Mouse (Mus musculus): Measurements from ENCODE around the gene Gdpgp1. TPM values are rescaled to one million over a fixed set of nuclear protein-coding genes. Genes with fewer than 3 reads are reported as not detected.

Gene Gdpgp1
- polyA plus RNA-seq, 1 experiment from 2014 or later = 4.2 TPM

GRCm38 (mm10) chr7:80214459-80214858 is 18.2 kb upstream of the Gdpgp1 start:
- 82% methylated on average over 8 of the region's 8 CpGs for WGBS

DNA sequence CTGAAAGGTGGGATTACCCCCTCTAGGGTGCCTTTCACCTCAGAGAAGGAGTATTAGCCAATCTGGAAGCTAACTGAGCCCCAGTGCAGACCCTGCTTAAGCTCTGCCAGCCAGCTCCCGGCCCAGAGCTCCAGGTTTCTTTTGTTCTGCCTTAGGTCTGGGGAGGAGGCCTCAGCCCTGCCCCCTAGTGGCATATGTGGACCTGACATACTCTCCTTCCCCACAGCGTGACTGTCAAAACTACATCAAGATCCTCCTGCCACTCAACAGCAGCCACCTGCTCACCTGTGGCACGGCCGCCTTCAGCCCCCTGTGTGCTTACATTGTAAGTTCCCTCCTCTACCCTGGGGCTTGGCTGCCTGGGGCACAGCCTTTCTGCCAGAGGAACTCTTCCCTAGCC is 17.3 kb upstream of the Gdpgp1 start:
- Histone ChIP-seq H3K4me1 (ENCODE audit: control insufficient read depth, insufficient read depth, low read length) (peaks cover 15% of the 10 kb centered on the region), H3K36me3 (ENCODE audit: control insufficient read depth, insufficient read depth) (peaks cover 28% of the 10 kb centered on the region), H3K27me3 (ENCODE audit: control insufficient read depth, insufficient read depth, low read length) (no peaks in the 10 kb centered on the region), H3K9me3 (replicated peaks; ENCODE audit: control insufficient read depth, low read length) (no peaks in the 10 kb centered on the region), H3K4me2 (ENCODE audit: low read depth, low read length) (no peak overlapping the region), H3K27ac (ENCODE audit: low read length) (no peak overlapping the region), H3K9ac (ENCODE audit: low read length) (peak overlapping the region; percentile 44), H3K4me3 (ENCODE audit: low read length) (no peak overlapping the region)
- 24% methylated on average over 4 of the region's 4 CpGs for WGBS
- ATAC-seq (replicated peaks; ENCODE audit: extremely low read depth, insufficient read depth, low FRiP score) = peak; percentile 79

More at GRCm38 (mm10) chr7:80214459-80214858, 18.2 kb upstream of the Gdpgp1 start:
- no peaks in the 10 kb centered on the region for H3K9me3 ChIP-seq (replicated peaks; ENCODE audit: control insufficient read depth, low read length)
- H3K27ac ChIP-seq (ENCODE audit: low read length) = no peak overlapping the region
- peaks cover 21% of the 10 kb centered on the region for H3K4me1 ChIP-seq (ENCODE audit: control insufficient read depth, insufficient read depth, low read length)
- no peak overlapping the region for H3K4me3 ChIP-seq (ENCODE audit: low read length)
- peaks cover 21% of the 10 kb centered on the region for H3K36me3 ChIP-seq (ENCODE audit: control insufficient read depth, insufficient read depth)
- H3K9ac ChIP-seq (ENCODE audit: low read length) = no peak overlapping the region
- no peaks in the 10 kb centered on the region for H3K27me3 ChIP-seq (ENCODE audit: control insufficient read depth, insufficient read depth, low read length)
- no peak for ATAC-seq (replicated peaks; ENCODE audit: extremely low read depth, insufficient read depth, low FRiP score)
- no peak overlapping the region for H3K4me2 ChIP-seq (ENCODE audit: low read depth, low read length)

DNA sequence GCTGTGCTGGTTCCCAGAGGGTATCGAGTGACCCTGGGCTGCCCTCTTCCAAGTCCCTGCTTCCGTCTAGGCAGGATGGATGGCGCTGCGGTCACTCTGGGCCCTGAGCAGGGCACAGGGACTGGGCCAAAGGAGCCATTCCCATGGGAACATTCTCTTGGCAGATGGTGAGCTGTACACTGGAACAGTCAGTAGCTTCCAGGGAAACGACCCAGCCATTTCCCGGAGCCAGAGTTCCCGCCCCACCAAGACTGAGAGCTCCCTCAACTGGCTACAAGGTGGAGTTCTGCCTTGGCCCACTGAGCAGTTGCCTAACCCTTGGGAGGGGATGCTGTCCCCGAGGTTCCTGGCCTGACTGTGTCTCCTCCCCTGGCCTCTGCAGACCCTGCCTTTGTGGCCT is 16.1 kb upstream of the Gdpgp1 start:
- H3K27me3 ChIP-seq (ENCODE audit: control insufficient read depth, insufficient read depth, low read length) = no peaks in the 10 kb centered on the region
- no peaks in the 10 kb centered on the region for H3K9me3 ChIP-seq (replicated peaks; ENCODE audit: control insufficient read depth, low read length)
- H3K9ac ChIP-seq (ENCODE audit: low read length) = no peak overlapping the region
- peaks cover 34% of the 10 kb centered on the region for H3K36me3 ChIP-seq (ENCODE audit: control insufficient read depth, insufficient read depth)
- no peak overlapping the region for H3K4me2 ChIP-seq (ENCODE audit: low read depth, low read length)
- ATAC-seq (replicated peaks; ENCODE audit: extremely low read depth, insufficient read depth, low FRiP score) = no peak
- H3K4me1 ChIP-seq (ENCODE audit: control insufficient read depth, insufficient read depth, low read length) = peaks cover 10% of the 10 kb centered on the region
- no peak overlapping the region for H3K4me3 ChIP-seq (ENCODE audit: low read length)
- WGBS = 74% methylated on average over 8 of the region's 8 CpGs
- H3K27ac ChIP-seq (ENCODE audit: low read length) = no peak overlapping the region

DNA sequence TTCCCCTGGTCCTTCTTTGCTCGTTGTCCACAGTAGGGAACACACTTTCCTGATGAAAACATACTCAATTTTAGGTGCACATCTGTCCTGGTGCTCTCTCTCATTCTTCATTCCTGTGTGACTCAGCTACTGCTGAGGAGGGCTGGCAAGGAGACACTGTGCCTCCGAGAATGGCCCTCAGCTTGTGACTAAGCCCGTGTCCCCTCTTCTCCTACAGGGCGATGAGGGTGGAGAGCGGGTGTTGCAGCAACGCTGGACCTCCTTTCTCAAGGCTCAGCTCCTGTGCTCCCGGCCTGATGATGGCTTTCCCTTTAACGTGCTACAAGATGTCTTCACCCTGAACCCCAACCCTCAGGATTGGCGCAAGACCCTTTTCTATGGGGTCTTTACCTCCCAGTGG is 14.0 kb upstream of the Gdpgp1 start:
- no peaks in the 10 kb centered on the region for H3K27me3 ChIP-seq (ENCODE audit: control insufficient read depth, insufficient read depth, low read length)
- H3K9ac ChIP-seq (ENCODE audit: low read length) = no peak overlapping the region
- H3K4me3 ChIP-seq (ENCODE audit: low read length) = no peak overlapping the region
- H3K36me3 ChIP-seq (ENCODE audit: control insufficient read depth, insufficient read depth) = peaks cover 38% of the 10 kb centered on the region
- no peaks in the 10 kb centered on the region for H3K9me3 ChIP-seq (replicated peaks; ENCODE audit: control insufficient read depth, low read length)
- H3K4me1 ChIP-seq (ENCODE audit: control insufficient read depth, insufficient read depth, low read length) = peaks cover 7% of the 10 kb centered on the region
- WGBS = 87% methylated on average over 9 of the region's 9 CpGs
- no peak overlapping the region for H3K4me2 ChIP-seq (ENCODE audit: low read depth, low read length)
- no peak for ATAC-seq (replicated peaks; ENCODE audit: extremely low read depth, insufficient read depth, low FRiP score)
- H3K27ac ChIP-seq (ENCODE audit: low read length) = no peak overlapping the region

GRCm38 (mm10) chr7:80220237-80220797 is 12.3 kb upstream of the Gdpgp1 start:
- H3K4me2 ChIP-seq (ENCODE audit: low read depth, low read length) = no peak overlapping the region
- peaks cover 46% of the 10 kb centered on the region for H3K36me3 ChIP-seq (ENCODE audit: control insufficient read depth, insufficient read depth)

GRCm38 (mm10) chr7:80221179-80221750 is 11.4 kb upstream of the Gdpgp1 start:
- Histone ChIP-seq H3K27ac (ENCODE audit: low read length) (no peak overlapping the region), H3K9me3 (replicated peaks; ENCODE audit: control insufficient read depth, low read length) (no peaks in the 10 kb centered on the region), H3K4me3 (ENCODE audit: low read length) (no peak overlapping the region), H3K4me1 (ENCODE audit: control insufficient read depth, insufficient read depth, low read length) (no peaks in the 10 kb centered on the region), H3K9ac (ENCODE audit: low read length) (no peak overlapping the region), H3K36me3 (ENCODE audit: control insufficient read depth, insufficient read depth) (peaks cover 48% of the 10 kb centered on the region), H3K27me3 (ENCODE audit: control insufficient read depth, insufficient read depth, low read length) (no peaks in the 10 kb centered on the region), H3K4me2 (ENCODE audit: low read depth, low read length) (no peak overlapping the region)
- WGBS = 80% methylated on average over 4 of the region's 4 CpGs
- ATAC-seq (replicated peaks; ENCODE audit: extremely low read depth, insufficient read depth, low FRiP score) = no peak

More at GRCm38 (mm10) chr7:80220237-80220797, 12.3 kb upstream of the Gdpgp1 start:
- no peaks in the 10 kb centered on the region for H3K9me3 ChIP-seq (replicated peaks; ENCODE audit: control insufficient read depth, low read length)
- no peak for ATAC-seq (replicated peaks; ENCODE audit: extremely low read depth, insufficient read depth, low FRiP score)
- no peak overlapping the region for H3K4me3 ChIP-seq (ENCODE audit: low read length)
- peaks cover under 1% of the 10 kb centered on the region; the same call in 1 of the 2 replicates for H3K4me1 ChIP-seq (ENCODE audit: control insufficient read depth, insufficient read depth, low read length)
- H3K27me3 ChIP-seq (ENCODE audit: control insufficient read depth, insufficient read depth, low read length) = no peaks in the 10 kb centered on the region
- 89% methylated on average over 9 of the region's 9 CpGs for WGBS
- no peak overlapping the region for H3K27ac ChIP-seq (ENCODE audit: low read length)
- no peak overlapping the region for H3K9ac ChIP-seq (ENCODE audit: low read length)

GRCm38 (mm10) chr7:80227065-80227464 is 5.6 kb upstream of the Gdpgp1 start:
- Histone ChIP-seq H3K4me1 (ENCODE audit: control insufficient read depth, insufficient read depth, low read length) (peaks cover 8% of the 10 kb centered on the region), H3K9ac (ENCODE audit: low read length) (no peak overlapping the region), H3K4me2 (ENCODE audit: low read depth, low read length) (no peak overlapping the region), H3K36me3 (ENCODE audit: control insufficient read depth, insufficient read depth) (peaks cover 27% of the 10 kb centered on the region), H3K27me3 (ENCODE audit: control insufficient read depth, insufficient read depth, low read length) (no peaks in the 10 kb centered on the region), H3K27ac (ENCODE audit: low read length) (no peak overlapping the region), H3K4me3 (ENCODE audit: low read length) (no peak overlapping the region), H3K9me3 (replicated peaks; ENCODE audit: control insufficient read depth, low read length) (no peaks in the 10 kb centered on the region)
- WGBS = 94% methylated on average over 4 of the region's 4 CpGs
- no peak for ATAC-seq (replicated peaks; ENCODE audit: extremely low read depth, insufficient read depth, low FRiP score)

DNA sequence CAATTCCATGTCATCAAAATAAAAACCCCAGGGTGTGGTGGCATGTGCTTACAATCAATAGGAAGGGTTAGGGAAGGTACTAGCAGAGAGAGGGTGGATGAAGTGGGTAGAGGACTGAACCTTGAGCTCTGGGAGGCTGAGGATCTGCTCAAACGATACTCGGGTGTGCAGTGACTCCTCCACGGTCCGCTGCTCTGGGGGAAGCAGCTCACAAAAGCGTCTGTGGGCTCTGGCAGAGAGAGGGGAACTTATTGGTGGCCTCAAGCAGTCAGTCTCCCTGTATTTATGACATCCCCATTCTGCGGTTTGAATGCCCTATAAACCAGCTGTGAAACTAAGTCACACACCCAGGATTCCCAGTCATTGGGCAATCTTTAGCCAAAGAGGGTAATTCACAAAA is 2.5 kb upstream of the Gdpgp1 start:
- H3K27me3 ChIP-seq (ENCODE audit: control insufficient read depth, insufficient read depth, low read length) = no peaks in the 10 kb centered on the region
- ATAC-seq (replicated peaks; ENCODE audit: extremely low read depth, insufficient read depth, low FRiP score) = no peak
- no peak overlapping the region for H3K4me2 ChIP-seq (ENCODE audit: low read depth, low read length)
- no peak overlapping the region for H3K9ac ChIP-seq (ENCODE audit: low read length)
- H3K4me1 ChIP-seq (ENCODE audit: control insufficient read depth, insufficient read depth, low read length) = peaks cover 14% of the 10 kb centered on the region
- H3K36me3 ChIP-seq (ENCODE audit: control insufficient read depth, insufficient read depth) = peaks cover 13% of the 10 kb centered on the region
- no peak overlapping the region for H3K27ac ChIP-seq (ENCODE audit: low read length)
- no peak overlapping the region for H3K4me3 ChIP-seq (ENCODE audit: low read length)
- WGBS = 66% methylated on average over 6 of the region's 6 CpGs
- H3K9me3 ChIP-seq (replicated peaks; ENCODE audit: control insufficient read depth, low read length) = no peaks in the 10 kb centered on the region

GRCm38 (mm10) chr7:80231971-80232488 is 635 bp upstream of the Gdpgp1 start:
- Histone ChIP-seq H3K4me3 (ENCODE audit: low read length) (peak overlapping the region; percentile 92), H3K4me1 (ENCODE audit: control insufficient read depth, insufficient read depth, low read length) (peaks cover 14% of the 10 kb centered on the region), H3K27me3 (ENCODE audit: control insufficient read depth, insufficient read depth, low read length) (no peaks in the 10 kb centered on the region), H3K36me3 (ENCODE audit: control insufficient read depth, insufficient read depth) (peaks cover 5% of the 10 kb centered on the region; the same call in 1 of the 2 replicates), H3K9ac (ENCODE audit: low read length) (peak overlapping the region; percentile 75), H3K27ac (ENCODE audit: low read length) (peak overlapping the region; percentile 71), H3K4me2 (ENCODE audit: low read depth, low read length) (peak overlapping the region; percentile 85), H3K9me3 (replicated peaks; ENCODE audit: control insufficient read depth, low read length) (no peaks in the 10 kb centered on the region)
- peak; percentile 11 for ATAC-seq (replicated peaks; ENCODE audit: extremely low read depth, insufficient read depth, low FRiP score)
- WGBS = under 1% methylated on average over 29 of the region's 29 CpGs

All from heart, embryonic 16.5 days (tissue).